Mouse (Mus musculus) MEL (cell line): Measurements from ENCODE around the gene Gm20388.

Experiments
- CTCF ChIP-seq, 3 experiments: IDR thresholded peaks in 2 of 3; conservative IDR thresholded peaks in 1 of 3; 2 replicates each; pipeline ENCODE4 v1.5.1; 2011 to 2012; ENCODE audit warnings: low read length in 3 of 3, low read depth in 2 of 3, mild to moderate bottlenecking in 2 of 3, improper control_type of control experiment in 1 of 3, inconsistent platforms in 1 of 3, mixed read lengths in 1 of 3, moderate library complexity in 1 of 3; ENCODE audit not compliant: control insufficient read depth in 1 of 3, insufficient read depth in 1 of 3, poor library complexity in 1 of 3, severe bottlenecking in 1 of 3
- E2F4 ChIP-seq: IDR thresholded peaks from 2 replicates; pipeline ENCODE4 v1.6.1; 2011; ENCODE audit warnings: low read depth, low read length, improper control_type of control experiment, borderline replicate concordance
- GATA1 ChIP-seq: IDR thresholded peaks from 2 replicates; pipeline ENCODE4 v1.6.1; 2011; ENCODE audit warnings: low read depth, low read length, improper control_type of control experiment
- HCFC1 ChIP-seq: IDR thresholded peaks from 2 replicates; pipeline ENCODE4 v1.6.1; 2012; ENCODE audit warnings: low read depth, mild to moderate bottlenecking, inconsistent platforms, low read length, improper control_type of control experiment, moderate library complexity
- MAX ChIP-seq: IDR thresholded peaks from 2 replicates; pipeline ENCODE4 v1.6.1; 2011; ENCODE audit warnings: low read length, improper control_type of control experiment
- POLR2A ChIP-seq, 2 experiments: IDR thresholded peaks; 2 replicates each; pipeline ENCODE4 v1.6.1; 2011 to 2012; ENCODE audit warnings: low read length in 2 of 2, mild to moderate bottlenecking in 2 of 2, control low read depth in 1 of 2, improper control_type of control experiment in 1 of 2, low read depth in 1 of 2, moderate library complexity in 1 of 2; ENCODE audit not compliant: control insufficient read depth in 1 of 2, insufficient read depth in 1 of 2, poor library complexity in 1 of 2
- SMC3 ChIP-seq: IDR thresholded peaks from 2 replicates; pipeline ENCODE4 v1.6.1; 2011; ENCODE audit warnings: low read depth, low read length, improper control_type of control experiment

GRCm38 (mm10) chr8:122124326-122124725 lies 2213.7 kb downstream of the Gm20388 start:
- no peak for TF ChIP-seq MAX
- no peak for TF ChIP-seq POLR2A (IDR thresholded peaks at IDR 0.05; ENCODE audit: control insufficient read depth in 1 of 2, insufficient read depth in 1 of 2, low read depth in 1 of 2, low read length in 2 of 2, poor library complexity in 1 of 2)
- TF ChIP-seq E2F4 = no peak
- peak; percentile 27 to 44 (median 30) for TF ChIP-seq CTCF (IDR thresholded peaks at IDR 0.05 in 2 of 3, conservative IDR thresholded peaks at IDR 0.05 in 1 of 3; ENCODE audit: control insufficient read depth in 1 of 3, insufficient read depth in 1 of 3, low read depth in 2 of 3, low read length in 3 of 3, poor library complexity in 1 of 3, severe bottlenecking in 1 of 3)
- TF ChIP-seq SMC3 = no peak
- no peak for TF ChIP-seq GATA1
- no peak for TF ChIP-seq HCFC1
